Mouse (Mus musculus) embryo, embryonic 10.5 days (tissue): ENCODE measurements at regions not wholly inside any gene's neighbourhood (a gene's known extent, or its start where the extent isn't known, plus 50 kb on each side); places are given as distances from the start of the nearest gene placed in this dataset.

Experiments used
- DNase-seq: peaks from one replicate; pipeline ENCODE4 v3.0.0-alpha.2; 2015; ENCODE audit warnings: low spot score

DNA sequence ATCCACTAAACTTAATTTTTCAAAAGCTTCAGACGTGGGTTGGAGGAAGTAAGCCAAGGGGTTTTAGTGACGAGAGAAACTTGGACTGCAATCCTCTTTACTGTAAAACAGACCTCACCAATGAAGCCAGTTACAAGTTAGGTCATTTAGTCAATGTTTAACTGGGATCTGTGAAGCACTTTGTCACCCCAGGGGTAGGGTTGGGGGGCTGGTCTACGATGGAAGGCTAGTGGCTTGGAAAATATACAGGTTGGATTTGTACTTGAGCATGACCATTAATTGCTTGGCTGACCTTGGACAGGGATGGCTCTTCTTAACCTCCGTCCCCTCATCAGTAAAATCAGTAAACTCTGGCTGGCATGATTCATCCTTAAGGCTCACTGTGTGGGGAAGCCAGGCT is 142.2 kb downstream of the Pax1 start:
- no peak for DNase-seq

DNA sequence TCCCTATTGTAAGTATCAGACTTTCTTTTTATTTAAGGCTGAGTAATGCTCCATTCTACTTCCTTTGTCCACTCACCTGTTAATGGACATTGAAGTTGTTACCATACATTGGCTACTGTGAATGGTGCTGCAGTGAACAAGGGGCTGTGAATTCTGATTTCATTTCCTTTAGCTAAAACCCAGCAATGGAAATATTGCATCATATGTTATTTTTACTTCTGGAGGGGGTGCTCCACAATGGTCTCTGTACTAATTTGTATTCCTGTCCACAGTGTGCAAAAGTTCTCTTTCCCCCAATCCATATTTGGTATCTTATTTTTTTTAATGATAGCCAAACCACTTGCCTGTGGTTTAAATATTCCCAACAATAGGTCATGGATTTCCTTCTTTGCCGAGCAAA is 137.0 kb downstream of the Pax1 start:
- no peak for DNase-seq

DNA sequence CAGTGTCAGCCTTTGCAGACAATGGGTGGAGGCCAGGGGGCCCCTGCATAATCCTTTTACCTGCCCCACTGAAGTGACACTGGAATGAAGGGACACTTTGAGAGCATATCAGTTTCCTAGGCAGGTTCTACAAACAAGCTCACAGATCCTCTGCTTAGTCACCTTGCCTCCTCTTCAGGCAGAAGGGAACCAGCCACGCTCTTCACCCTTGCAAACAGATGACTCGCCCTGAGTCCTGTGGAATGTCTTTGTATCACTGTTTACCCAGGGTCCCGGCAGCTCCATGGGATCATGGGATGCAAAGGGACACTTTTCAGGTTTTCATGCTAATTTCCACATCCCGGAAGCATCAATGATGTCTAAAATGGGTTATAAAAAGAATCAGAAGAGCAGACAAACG is 94.2 kb downstream of the Pax1 start:
- no peak for DNase-seq

DNA sequence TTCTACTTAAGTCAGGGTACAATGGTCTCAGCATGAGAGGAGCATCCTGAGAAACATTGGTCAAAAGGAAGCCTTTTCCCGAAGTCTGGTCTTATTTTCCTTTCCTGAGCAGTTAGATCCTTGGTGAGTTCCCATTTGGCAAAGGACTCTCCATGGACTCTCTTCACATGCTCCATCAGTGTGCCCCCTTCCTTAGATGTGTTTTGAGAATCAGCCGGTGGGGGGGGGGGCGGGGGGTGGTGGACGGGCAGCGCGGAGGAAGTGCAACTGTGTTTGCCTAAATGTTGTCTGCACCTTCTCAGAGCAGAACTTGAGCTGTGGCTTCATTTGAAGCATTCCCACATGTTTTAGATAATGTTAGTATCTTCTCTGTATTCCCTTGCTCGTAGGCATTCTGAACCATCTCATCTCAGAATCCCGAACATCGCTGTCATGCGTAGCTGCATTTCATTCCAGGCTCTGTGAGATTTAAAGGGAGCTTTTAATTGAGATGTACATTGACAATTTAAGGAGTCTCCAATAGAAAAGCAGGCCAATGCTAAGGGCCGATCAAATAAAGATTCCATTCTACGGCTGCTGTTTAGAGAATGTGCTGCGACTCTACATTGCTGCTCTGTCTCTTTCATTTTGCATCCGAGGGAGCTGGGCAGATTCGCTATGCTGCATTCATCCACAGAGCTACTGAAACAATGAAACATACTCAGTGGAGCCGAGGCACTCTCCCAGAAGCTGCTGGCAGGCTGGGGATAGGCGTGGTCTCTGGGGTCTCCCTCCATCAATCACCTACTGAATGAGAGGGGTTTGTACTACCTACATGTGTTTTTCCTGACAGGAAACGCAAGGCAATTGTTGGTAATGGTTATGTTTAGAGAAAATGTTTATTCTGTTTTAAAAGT is 92.9 kb downstream of the Pax1 start:
- peak; percentile 63 for DNase-seq
